Mouse (Mus musculus): ENCODE measurements around the gene Adcy1.

- TF ChIP-seq CTCF (conservative IDR thresholded peaks at IDR 0.05; ENCODE audit: insufficient read depth, insufficient read length, low read depth, low read length) (no peak), POLR2A (IDR thresholded peaks at IDR 0.05; ENCODE audit: low read depth, low read length) (no peak)
Observed at GRCm38 (mm10) chr11:7147945-7148344, 84.7 kb downstream of the Adcy1 start.
